Mouse (Mus musculus) monocyte, adult 5-6 weeks (primary cell): ENCODE results near the gene Rnf115. TPM values are rescaled to one million over a fixed set of nuclear protein-coding genes. Genes with fewer than 3 reads are reported as not detected.

Experiments used
- ATAC-seq: fragments of 153-309, 156-312 bp; replicated peaks from 2 replicates; pipeline ENCODE4 v1.8.0; 2017; ENCODE audit warnings: mild to moderate bottlenecking; ENCODE audit not compliant: low TSS enrichment, insufficient number of reproducible peaks, severe bottlenecking, poor library complexity, low FRiP score
- total RNA-seq: library from RNA; stranded (forward); fragments of 200-1000, 200-491, 200-594 nt; gene quantifications from 3 replicates; pipeline ENCODE4 v1.2.3, GENCODE M21; 2017

Rnf115 gene
- total RNA-seq, 1 experiment from 2014 or later, result 123 TPM

GRCm38 (mm10) chr3:96821581-96821980 is 94.1 kb downstream of the Rnf115 start:
- no peak for ATAC-seq

DNA sequence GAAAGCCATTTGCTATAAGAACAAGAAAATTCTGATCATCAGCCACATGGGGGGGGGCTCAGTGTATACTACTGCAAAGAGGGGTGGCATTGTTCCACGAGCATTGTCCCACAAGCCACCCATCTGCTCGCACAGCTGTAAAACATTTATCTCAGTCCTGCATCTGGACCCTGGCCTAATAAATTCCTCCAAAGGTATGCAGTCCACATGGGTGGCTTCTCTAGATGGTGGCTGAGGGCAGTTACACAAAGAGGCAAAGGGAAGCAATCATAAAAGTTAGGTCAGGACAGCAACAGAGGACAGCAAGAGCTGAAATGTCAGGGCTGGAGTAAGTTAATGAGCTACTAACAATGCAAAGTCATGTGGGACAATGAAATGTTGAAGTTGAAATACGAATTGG is 96.2 kb downstream of the Rnf115 start:
- ATAC-seq, result no peak

DNA sequence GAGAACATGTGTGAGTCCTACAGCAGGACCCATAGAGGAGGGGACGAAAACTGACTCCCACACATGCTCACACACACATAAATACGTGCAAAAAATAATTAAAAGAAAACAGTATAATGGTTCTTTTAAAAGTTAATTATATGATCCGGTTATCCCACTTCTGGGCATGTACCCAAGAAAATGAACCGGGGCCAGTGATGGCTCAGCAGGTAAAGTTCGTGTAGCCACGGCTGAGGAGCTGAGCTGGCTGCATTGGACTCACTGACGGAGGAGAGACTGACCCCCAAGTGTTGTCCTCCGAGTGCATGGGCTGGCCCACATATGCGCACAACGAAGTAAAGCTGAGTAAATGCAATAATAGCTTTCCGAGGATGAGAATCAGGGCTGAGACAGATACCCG is 97.2 kb downstream of the Rnf115 start:
- ATAC-seq, result no peak

DNA sequence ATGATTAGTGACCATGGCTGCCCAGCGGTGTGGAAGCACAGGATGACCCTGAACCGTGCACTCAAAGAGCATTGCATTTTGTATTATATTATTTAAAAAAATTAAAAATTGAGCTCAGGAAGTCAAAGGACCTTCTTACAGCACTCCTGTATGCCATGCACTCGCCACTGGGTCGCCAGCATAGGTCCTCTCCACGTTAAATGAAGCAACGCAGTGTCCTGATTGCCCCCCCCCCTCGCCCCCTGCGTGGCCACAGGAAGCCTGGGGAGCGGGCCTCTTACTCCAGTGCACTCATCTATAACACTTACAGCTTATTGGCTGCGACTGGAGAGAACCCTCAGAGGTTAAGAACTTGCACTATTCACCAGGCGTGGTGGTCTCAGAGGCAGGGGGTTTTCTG is 97.8 kb downstream of the Rnf115 start:
- no peak for ATAC-seq

DNA sequence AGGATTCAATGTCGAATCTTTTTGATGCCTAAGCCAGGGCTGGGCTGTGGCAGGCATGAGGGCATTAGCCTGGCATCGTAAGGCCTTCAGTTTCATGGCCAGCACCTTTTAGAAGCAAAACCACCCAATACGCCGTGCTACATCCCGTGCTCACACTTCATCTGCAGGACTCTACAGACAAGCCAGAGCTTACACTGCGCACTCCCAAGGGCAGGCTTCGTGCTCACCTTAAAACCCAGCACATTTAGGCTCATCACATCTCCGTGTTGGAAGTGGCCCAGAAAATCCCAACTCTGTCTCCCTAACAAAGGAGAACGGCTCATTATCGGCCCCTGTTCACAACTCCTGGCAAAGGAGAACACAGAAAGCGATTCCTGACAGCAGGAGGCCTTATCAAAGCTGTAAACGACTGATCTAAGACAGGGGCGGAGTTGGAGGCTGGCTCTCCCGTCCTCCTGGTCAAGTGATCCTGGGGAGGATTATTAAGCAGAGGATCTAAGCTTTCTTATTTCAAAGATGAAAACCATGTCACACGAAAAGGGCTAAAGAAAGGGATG is 100.9 kb downstream of the Rnf115 start:
- ATAC-seq, result no peak

- no peak for ATAC-seq
These were observed 101.5 kb downstream of the Rnf115 start, which contains the start of the genes Pdzk1 and Cd160 for GRCm38 (mm10) chr3:96828984-96829383. TSS of gene Pdzk1 (plus strand) at chr3:96829284. TSS of gene Cd160 (minus strand) at chr3:96829351.

- ATAC-seq, result no peak
These were observed 102.4 kb downstream of the Rnf115 start for GRCm38 (mm10) chr3:96829856-96830255.

GRCm38 (mm10) chr3:96832930-96833329 is 105.5 kb downstream of the Rnf115 start:
- ATAC-seq, result no peak

GRCm38 (mm10) chr3:96834587-96835348 is 107.3 kb downstream of the Rnf115 start:
- no peak for ATAC-seq

DNA sequence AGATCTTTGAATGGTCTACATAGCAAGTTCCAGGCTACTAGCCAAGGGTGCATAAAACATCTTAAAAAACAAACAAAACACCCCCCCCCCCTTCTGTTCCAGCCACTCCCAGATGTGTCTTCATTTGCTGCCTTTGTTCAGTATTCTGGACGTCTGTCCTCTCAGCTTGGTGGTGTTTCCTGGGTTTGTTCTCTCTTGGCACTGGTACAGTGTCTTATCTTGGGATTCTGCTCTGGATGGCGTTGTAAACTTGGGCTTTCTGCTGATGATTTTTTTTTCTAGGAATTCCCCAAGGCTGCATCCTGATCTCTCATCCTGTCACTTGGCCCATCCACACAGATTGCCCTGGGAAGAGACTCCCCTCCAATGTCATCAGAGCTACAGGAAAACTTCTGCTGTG is 109.0 kb downstream of the Rnf115 start:
- ATAC-seq, result no peak

DNA sequence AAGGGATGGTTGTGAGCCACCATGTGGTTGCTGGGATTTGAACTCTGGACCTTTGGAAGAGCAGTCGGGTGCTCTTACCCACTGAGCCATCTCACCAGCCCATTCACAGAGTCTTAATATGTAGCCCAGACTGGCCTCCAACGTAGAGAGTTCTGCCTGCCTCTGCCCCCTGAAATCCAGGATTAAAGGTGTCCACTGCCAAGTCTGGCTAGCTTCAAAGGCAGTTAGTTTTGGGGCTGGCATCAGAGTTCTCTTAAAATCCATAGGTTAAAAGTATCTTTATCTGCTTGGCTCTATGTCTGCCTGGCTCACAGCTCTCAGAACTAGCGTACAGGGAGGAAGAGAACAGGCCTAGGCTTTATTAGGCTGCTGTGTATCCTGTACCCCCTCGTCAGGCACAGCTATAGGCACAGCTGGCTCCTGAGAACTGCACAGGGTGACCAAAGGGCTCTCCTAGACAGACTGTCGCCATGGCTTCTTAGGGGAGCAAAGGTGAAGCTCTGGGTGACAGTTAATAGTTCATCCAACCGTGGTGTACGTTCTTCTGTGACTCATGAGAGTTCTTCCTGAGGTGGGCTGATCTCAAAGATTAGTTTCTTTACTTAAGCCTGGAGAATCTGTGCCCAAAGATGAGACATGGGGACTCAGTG is 111.7 kb downstream of the Rnf115 start:
- no peak for ATAC-seq

Other genes with a start within 250 kb of the Rnf115 start
- gene Hfe2, start 202.5 kb upstream of the Rnf115 start, total RNA-seq, result 0.64 TPM in 1 of 3 replicates, not detected in the others
- 575 to 636 TPM (median 578 TPM) in 3 replicates for gene Txnip, start 169.7 kb upstream of the Rnf115 start, total RNA-seq
- gene Gm16253, start 150.7 kb upstream of the Rnf115 start, total RNA-seq, result not detected in 3 replicates
- 75.3 to 86.8 TPM (median 84.0 TPM) in 3 replicates for gene Polr3gl, start 133.5 kb upstream of the Rnf115 start, total RNA-seq
- gene Ankrd34a, start 131.0 kb upstream of the Rnf115 start, total RNA-seq, result not detected in 3 replicates
- gene Lix1l, start 126.5 kb upstream of the Rnf115 start, total RNA-seq, result 0.68 to 0.95 TPM in 2 of 3 replicates, not detected in the other
- 41.2 to 53.1 TPM (median 49.7 TPM) in 3 replicates for gene Rbm8a, start 97.7 kb upstream of the Rnf115 start, total RNA-seq
- gene Pex11b, start 92.3 kb upstream of the Rnf115 start, total RNA-seq, result 11.2 to 27.1 TPM (median 22.5 TPM) in 3 replicates
- gene Gm42957, start 92.2 kb upstream of the Rnf115 start, total RNA-seq, result 0.19 TPM in 1 of 3 replicates, not detected in the others
- gene Itga10, start 82.1 kb upstream of the Rnf115 start, total RNA-seq, result 0.21 to 1.2 TPM (median 0.38 TPM) in 3 replicates
- gene Ankrd35, start 57.5 kb upstream of the Rnf115 start, total RNA-seq, result 0.21 to 0.68 TPM (median 0.38 TPM) in 3 replicates
- 6.2 to 29.1 TPM (median 14.9 TPM) in 3 replicates for gene Pias3, start 31.3 kb upstream of the Rnf115 start, total RNA-seq
- 0.57 to 2.7 TPM in 2 of 3 replicates, not detected in the other for gene Nudt17, start 19.1 kb upstream of the Rnf115 start, total RNA-seq
- gene Polr3c, start within 50 bp of the Rnf115 start, total RNA-seq, result 39.3 to 48.7 TPM (median 39.7 TPM) in 3 replicates
- 0.39 TPM in 1 of 3 replicates, not detected in the others for gene Pdzk1, start 101.6 kb downstream of the Rnf115 start, total RNA-seq
- gene Cd160, start 101.7 kb downstream of the Rnf115 start, total RNA-seq, result 1.3 to 22.5 TPM (median 7.6 TPM) in 3 replicates
- gene Gja5, start 177.0 kb downstream of the Rnf115 start, total RNA-seq, result not detected in 3 replicates
- gene Gpr89, start 177.7 kb downstream of the Rnf115 start, total RNA-seq, result 3.7 to 12.8 TPM (median 10.0 TPM) in 3 replicates
- not detected in 3 replicates for gene Gja8, start 198.4 kb downstream of the Rnf115 start, total RNA-seq